Mouse (Mus musculus) olfactory bulb, adult 2 months (tissue): Measurements from ENCODE around the gene Nfkbia.

Experiments
- CTCF ChIP-seq: fragments of 200-500 bp; IDR thresholded peaks from 2 replicates; pipeline ENCODE4 v1.5.1; 2012; ENCODE audit warnings: low read depth, mild to moderate bottlenecking, low read length, moderate library complexity; ENCODE audit not compliant: insufficient read depth
- POLR2A ChIP-seq: fragments of 200-500 bp; IDR thresholded peaks from 2 replicates; pipeline ENCODE4 v1.6.1; 2012; ENCODE audit warnings: mild to moderate bottlenecking, low read depth, low read length, moderate library complexity; ENCODE audit not compliant: insufficient read depth

- TF ChIP-seq POLR2A (no peak), CTCF (no peak)
Observed at GRCm38 (mm10) chr12:55508817-55509216, 16.4 kb upstream of the Nfkbia start.
